Mouse (Mus musculus) brain, embryonic 14.5 days (tissue): ENCODE measurements around the gene Mmp23. TPM values are rescaled to one million over a fixed set of nuclear protein-coding genes. Genes with fewer than 3 reads are reported as not detected.
"Not testable (repeated sequence)": the region's sequence is repeated elsewhere in the genome, so short reads cannot be mapped to it uniquely, and the experiment has no call there.

Experiments
- DNase-seq: peaks from one replicate; pipeline ENCODE4 v3.0.0-alpha.2; 2011; ENCODE audit warnings: low read depth
- CTCF ChIP-seq: fragments of 200-500 bp; IDR thresholded peaks from 2 replicates; pipeline ENCODE4 v1.5.1; 2012; ENCODE audit warnings: inconsistent platforms, mild to moderate bottlenecking, moderate library complexity, borderline replicate concordance; ENCODE audit not compliant: insufficient read depth, insufficient read length; ENCODE audit errors: extremely low read depth
- POLR2A ChIP-seq: fragments of 200-500 bp; IDR thresholded peaks from 2 replicates; pipeline ENCODE4 v1.6.1; 2012; ENCODE audit warnings: mild to moderate bottlenecking, inconsistent platforms, borderline replicate concordance; ENCODE audit not compliant: poor library complexity, insufficient read depth, insufficient read length, severe bottlenecking; ENCODE audit errors: extremely low read depth
- polyA plus RNA-seq: library from polyadenylated mRNA; depleted of rRNA; stranded (reverse); fragments of >200 nt; gene quantifications from 2 replicates; pipeline ENCODE4 v1.2.3, GENCODE M21; 2012

Gene Mmp23
- polyA plus RNA-seq, 1 experiment = 9.8 TPM

- TF ChIP-seq POLR2A (no peak), CTCF (no peak)
- DNase-seq = peak; percentile 25
These were observed 700 bp downstream of the Mmp23 start for GRCm38 (mm10) chr4:155652283-155653085.

GRCm38 (mm10) chr4:155651553-155652269, 1.5 kb downstream of the Mmp23 start:
- DNase-seq = no peak
- TF ChIP-seq POLR2A (no peak), CTCF (no peak)

GRCm38 (mm10) chr4:155649355-155649754, 3.8 kb downstream of the Mmp23 start:
- DNase-seq = no peak
- TF ChIP-seq CTCF (no peak), POLR2A (no peak)

- no peak for DNase-seq
- TF ChIP-seq CTCF = no peak
- TF ChIP-seq POLR2A = no peak
These were observed 7.5 kb downstream of the Mmp23 start for GRCm38 (mm10) chr4:155645721-155646120.

- not testable (repeated sequence) for DNase-seq
These were observed 7.9 kb downstream of the Mmp23 start, which contains the start of gene Gm10563 for GRCm38 (mm10) chr4:155645308-155645707. Gene Gm10563, minus strand, starts transcription at chr4:155645408.

GRCm38 (mm10) chr4:155643531-155643930, 9.7 kb downstream of the Mmp23 start:
- TF ChIP-seq POLR2A = no peak
- TF ChIP-seq CTCF = no peak
- DNase-seq = no peak

GRCm38 (mm10) chr4:155635766-155636499, 17.3 kb downstream of the Mmp23 start:
- no peak for TF ChIP-seq CTCF
- TF ChIP-seq POLR2A = no peak
- DNase-seq = no peak

- TF ChIP-seq POLR2A = no peak
- TF ChIP-seq CTCF = no peak
- DNase-seq = no peak
These were observed 22.9 kb downstream of the Mmp23 start for GRCm38 (mm10) chr4:155630267-155630666.

- peak; percentile 100 for DNase-seq
- TF ChIP-seq POLR2A (0 out of 2 replicates have a peak, but pooled peaks have one; percentile 7), CTCF (no peak)
These were observed 28.6 kb downstream of the Mmp23 start, which contains the start of gene Cdk11b for GRCm38 (mm10) chr4:155624338-155625291. Gene Cdk11b, plus strand, starts transcription at chr4:155624854.

- DNase-seq = no peak
- TF ChIP-seq POLR2A = no peak
- TF ChIP-seq CTCF = no peak
These were observed 34.9 kb downstream of the Mmp23 start for GRCm38 (mm10) chr4:155618321-155618720.

GRCm38 (mm10) chr4:155613264-155613663, 39.9 kb downstream of the Mmp23 start:
- TF ChIP-seq POLR2A (no peak), CTCF (no peak)
- DNase-seq = no peak

- DNase-seq = no peak
- TF ChIP-seq POLR2A = no peak
- TF ChIP-seq CTCF = no peak
These were observed 41.3 kb downstream of the Mmp23 start for GRCm38 (mm10) chr4:155611860-155612259.
